Mouse (Mus musculus) spleen, postnatal 4 days (tissue): Measurements from ENCODE around the gene Sart1.
"Not testable (repeated sequence)": the region's sequence is repeated elsewhere in the genome, so short reads cannot be mapped to it uniquely, and the experiment has no call there.

Source experiments
- DNase-seq, 2 experiments: peaks; one replicate each; pipeline ENCODE4 v3.0.0; 2022; ENCODE audit warnings: low spot score in 2 of 2

Sart1 gene

GRCm38 (mm10) chr19:5370932-5371331 is 17.6 kb downstream of the Sart1 start:
- no peak for DNase-seq

- no peak for DNase-seq
Measured at GRCm38 (mm10) chr19:5367455-5367854, 21.0 kb downstream of the Sart1 start.

DNA sequence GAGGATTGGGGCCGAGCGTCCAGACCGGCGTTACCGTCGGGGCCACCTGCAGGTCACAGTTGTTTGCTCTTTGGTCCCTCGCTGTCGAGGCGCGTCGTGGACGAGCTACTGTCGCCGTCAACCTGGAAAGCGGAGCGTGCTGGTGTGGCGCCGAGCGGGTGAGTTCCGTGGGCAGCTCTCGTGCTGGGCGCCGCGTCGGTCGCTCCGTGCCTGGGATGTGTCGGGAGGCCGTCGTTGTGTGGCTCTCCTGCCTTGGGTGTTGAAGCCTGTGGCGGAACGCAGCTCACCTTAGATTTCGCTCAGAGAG is 21.5 kb downstream of the Sart1 start, which contains the start of gene Banf1:
Banf1 (minus strand) TSS at position 116 of the 307 bp plus-strand sequence.
- DNase-seq, result no peak

DNA sequence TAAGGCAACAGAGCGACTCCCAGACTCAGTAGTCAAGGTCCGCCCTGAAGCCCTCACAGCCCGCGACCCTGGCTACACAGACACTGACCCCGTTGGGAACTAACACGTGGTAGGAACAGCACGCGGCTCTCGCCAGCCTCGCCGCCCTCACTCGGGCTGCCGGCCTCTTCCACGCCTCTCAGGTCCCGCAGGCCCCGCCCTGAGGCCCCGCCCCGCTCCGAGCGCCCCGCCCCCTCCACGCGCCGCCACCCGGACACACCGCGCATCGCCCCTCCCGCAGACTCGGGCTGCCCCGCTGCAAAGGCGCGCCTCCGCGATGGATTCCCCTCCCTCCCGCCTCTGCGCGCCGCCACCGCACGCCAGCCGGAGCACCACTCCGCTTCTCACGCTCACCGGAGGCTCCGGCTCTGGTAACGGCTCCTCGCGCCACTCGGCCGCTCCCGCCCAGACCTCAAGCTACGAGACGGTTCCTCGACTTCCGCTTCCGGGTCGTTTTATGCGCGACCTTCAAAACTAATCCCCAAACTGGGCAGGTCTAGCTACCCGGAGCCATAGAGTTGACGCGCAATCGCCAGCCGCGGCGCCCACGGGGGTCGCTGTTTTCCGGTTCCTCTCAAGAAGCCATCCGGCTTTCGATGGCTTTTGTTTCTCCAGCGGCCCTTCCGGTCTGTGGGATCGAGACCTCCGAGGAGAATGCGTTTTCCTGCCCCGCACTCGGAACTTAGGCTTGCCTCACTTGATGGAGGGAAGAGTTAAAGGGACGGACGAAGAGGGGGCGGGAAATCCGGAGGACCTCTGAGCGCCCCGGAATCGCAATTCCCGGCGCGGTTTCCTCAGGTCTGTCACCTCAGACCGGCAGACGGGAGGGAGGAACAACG is 22.1 kb downstream of the Sart1 start, which contains the start of gene Eif1ad:
Eif1ad (plus strand) TSS at position 567 of the 878 bp plus-strand sequence.
- peak; percentile 93 to 96 for DNase-seq

DNA sequence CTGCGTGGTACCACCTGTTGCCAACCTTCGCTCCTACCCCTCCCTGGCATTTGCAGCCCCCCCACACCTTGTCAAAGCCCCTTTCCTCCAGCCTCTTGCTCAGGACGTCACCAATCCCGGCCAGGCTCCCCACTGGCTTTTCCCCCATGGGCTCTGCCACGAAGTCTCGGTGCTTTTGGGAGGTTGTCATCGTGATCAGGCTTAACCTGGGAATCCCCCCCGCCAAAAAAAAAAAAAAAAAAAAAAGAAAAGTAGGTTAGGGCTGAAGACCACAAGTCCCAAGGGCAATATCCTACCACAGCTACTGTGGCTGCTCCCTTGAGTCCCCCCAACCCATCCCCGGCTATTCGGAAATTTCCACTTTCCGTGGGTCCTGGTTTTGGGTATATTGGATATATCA is 22.8 kb downstream of the Sart1 start:
- DNase-seq, result no peak

DNA sequence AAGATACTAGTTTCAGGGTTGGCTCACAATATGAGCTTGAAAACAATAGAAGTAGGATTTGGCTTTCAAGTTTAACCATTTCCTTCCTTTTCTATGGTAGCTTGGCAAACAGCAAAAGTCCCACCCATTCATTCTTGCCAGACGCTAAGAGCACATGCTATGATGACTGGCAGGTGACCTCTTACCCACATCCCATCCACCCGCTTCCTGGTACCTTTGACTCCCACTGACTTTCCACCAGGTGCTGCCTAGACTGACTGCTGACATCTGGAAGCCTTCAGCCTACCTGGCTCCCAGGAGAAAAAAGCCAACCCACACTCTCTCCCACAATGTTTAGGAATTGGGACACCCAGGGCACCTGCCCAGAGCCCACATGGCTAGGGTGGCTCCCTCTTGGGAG is 24.4 kb downstream of the Sart1 start:
- DNase-seq, result no peak

DNA sequence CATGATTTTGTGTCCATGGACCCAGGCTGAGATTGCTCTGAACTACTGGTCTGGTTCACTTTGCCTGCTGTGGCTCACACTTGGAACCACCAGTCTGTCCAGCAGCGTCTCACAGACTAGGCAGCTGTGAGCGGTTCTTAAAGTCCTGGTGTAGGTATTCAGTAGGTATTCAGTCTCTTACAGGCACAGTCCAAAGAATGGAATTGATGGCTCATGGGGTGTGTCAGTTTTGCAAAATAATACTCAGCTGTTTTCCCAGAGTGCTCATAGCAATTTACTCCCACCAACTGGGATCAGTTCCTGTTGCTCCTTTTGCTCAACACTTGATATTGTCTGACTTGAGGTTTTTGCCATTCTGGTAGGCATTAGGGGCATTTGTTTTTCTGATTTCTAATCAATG is 26.3 kb downstream of the Sart1 start:
- DNase-seq, result no peak

GRCm38 (mm10) chr19:5356080-5356479 is 32.4 kb downstream of the Sart1 start:
- DNase-seq, result no peak

DNA sequence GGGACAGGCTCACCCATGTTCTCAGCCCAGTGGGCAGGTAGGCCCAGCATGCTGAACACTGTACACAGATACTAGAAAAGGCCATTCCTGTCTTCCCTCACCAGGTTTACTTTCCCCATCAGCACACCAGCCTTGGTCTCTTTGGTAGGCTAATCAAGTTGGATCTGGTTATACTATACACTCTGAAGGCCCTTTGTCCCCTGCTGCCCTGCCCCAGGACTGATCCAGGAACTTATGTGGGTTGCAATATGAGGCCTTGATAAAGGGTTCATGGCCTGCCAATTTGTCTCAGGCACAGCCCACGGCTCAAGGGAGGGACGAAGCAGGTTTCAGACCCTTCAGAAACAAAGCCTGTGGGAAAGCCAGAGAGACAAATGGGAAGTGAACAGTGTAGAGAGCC is 34.9 kb downstream of the Sart1 start:
- DNase-seq, result no peak

DNA sequence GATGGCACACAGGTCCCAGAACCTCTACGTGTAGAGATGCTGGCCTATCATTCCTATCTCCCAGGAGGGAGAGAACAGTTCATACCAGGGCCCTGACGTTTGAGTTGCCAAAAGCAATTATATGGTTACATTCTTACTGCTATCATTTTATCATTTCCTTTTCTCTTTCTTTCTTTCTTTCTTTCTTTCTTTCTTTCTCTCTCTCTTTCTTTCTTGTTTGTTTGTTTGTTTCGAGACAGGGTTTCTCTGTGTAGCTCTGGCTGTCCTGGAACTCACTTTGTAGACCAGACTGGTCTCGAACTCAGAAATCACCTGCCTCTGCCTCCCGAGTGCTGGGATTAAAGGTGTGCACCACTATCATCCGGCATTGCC is 39.0 kb downstream of the Sart1 start, which contains the start of gene Cst6:
Cst6 (minus strand) TSS at position 73 of the 372 bp plus-strand sequence.
- not testable (repeated sequence) for DNase-seq

GRCm38 (mm10) chr19:5348526-5349501 is 39.7 kb downstream of the Sart1 start:
- no peak for DNase-seq

DNA sequence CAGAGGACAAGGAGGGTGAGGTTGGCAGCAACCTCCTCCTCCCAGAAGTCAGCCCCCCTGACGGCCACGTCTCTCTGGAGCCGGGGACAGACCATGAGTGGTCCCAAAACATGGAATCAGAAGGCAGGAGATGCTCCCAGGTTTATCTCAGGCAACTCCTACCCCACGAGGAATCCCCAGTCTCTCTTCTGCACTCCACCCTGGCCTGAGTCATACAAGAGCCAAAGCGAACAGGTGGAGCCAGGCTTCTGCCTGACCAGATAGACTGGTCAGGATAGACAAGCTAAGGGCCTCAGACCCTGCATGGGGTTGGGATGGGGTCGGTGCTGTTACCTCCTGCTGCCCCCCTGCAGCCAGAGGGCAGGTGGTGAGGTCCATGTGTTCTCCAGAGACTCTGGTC is 40.4 kb downstream of the Sart1 start:
- no peak for DNase-seq

DNA sequence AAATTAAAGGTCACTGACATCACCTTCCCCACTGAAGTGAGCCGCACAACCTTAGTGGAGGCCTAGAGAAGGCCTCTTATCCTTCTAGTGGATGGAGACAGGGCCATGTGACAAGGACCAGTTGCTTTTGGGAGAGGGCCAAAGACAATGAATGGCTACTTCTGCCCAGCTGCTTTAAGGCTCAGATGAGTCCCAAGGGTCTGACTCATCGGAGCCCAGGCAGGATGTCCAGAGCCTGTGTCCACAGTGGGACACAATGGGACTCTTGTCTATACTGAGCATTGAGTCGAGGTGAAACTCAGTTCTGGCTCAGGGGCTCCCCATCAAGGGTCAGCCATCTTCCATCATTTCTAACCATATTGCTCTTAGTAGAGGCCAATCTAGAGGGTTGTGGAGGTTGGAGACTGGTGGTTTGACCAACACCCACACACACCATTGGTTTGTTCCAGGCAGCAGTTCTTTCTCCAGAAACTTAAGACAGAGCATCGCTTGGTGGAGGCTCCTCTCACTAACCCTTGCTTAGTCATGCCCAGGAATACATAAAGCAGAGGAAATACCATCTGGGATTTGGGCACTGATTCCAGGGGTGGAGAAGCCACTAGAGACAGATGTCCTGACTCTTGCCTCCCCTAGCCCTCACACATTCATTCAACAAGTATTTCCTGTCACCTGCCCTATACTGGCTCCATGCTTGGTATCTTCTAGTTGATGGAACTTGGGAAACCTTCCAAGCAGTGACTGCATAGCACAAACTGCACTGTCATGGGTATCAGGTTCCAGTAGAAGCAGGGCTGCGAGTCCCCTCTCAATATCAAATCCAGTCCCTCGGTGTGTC is 43.0 kb downstream of the Sart1 start:
- DNase-seq, result no peak

GRCm38 (mm10) chr19:5341360-5341759 is 47.1 kb downstream of the Sart1 start:
- DNase-seq, result no peak

- peak; percentile 71 to 90 for DNase-seq
Measured at GRCm38 (mm10) chr19:5337975-5338374, 50.5 kb downstream of the Sart1 start.

DNA sequence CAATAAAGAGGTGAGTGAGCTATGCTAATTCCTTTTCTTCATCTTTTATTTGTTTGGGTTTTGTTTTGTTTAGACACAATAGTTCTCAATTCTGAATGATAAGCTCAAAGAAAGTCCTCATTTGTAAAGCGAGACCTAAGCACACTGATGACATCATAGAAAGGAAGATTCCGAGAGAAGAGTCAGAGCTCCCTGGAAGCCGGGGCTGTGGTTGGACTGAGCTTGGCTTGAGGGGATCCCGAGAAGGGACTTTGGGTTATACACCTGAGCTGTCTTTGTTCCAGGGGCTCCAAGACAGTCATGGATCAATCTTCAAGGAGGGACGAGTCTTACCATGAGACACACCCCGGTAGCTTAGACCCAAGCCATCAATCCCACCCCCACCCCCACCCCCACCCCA is 53.1 kb downstream of the Sart1 start, which contains the start of gene Catsper1:
Catsper1 (plus strand) TSS at position 301 of the 400 bp plus-strand sequence.
- no peak for DNase-seq

DNA sequence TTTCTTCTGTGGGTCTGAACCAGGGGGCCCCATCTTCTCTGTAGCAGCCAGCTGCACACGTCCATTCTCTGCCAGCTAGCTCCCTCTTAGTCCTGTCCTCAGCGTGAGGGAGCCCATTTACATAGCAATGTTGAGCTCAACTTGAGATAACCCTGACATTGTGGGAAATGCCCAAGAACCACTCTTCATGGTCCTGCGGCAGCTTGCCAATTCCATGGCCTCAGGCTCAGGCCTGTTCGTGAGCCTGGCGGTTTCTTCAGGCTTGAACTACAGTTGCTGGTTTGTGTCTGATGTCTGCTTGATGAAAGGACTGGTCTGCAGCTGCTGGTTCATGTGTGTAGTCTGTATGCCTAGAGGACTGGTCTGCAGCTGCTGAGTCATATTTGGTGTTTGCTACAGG is 53.8 kb downstream of the Sart1 start:
- DNase-seq, result no peak

- DNase-seq, result no peak
Measured at GRCm38 (mm10) chr19:5327970-5328369, 60.5 kb downstream of the Sart1 start.
